Mouse (Mus musculus) lung, embryonic 16.5 days (tissue): ENCODE measurements around the gene Ell3. TPM values are rescaled to one million over a fixed set of nuclear protein-coding genes. Genes with fewer than 3 reads are reported as not detected.
A peak's percentile ranks its signal among the peaks of the same experiment; 100 is the strongest.

ENCODE experiments used
- ATAC-seq: fragments of 200-750 bp; cut with Nextera tagmentation; 2 replicates; pipeline ENCODE4 v1.8.0; 2017; ENCODE audit warnings: low read depth, mild to moderate bottlenecking, moderate library complexity
- H3K27ac ChIP-seq: fragments of 300-500 bp; sonication (generic); 2 replicates; pipeline ENCODE4 v1.5.1; 2014; ENCODE audit warnings: mild to moderate bottlenecking, control low read depth, low read length
- H3K27me3 ChIP-seq: fragments of 300-500 bp; sonication (generic); 2 replicates; pipeline ENCODE4 v1.6.1; 2014; ENCODE audit warnings: low read depth, low read length, mixed read lengths; ENCODE audit not compliant: control insufficient read depth, insufficient read depth
- H3K36me3 ChIP-seq: fragments of 300-500 bp; sonication (generic); 2 replicates; pipeline ENCODE4 v1.6.1; 2014; ENCODE audit warnings: low read length; ENCODE audit not compliant: control insufficient read depth, insufficient read depth
- H3K4me1 ChIP-seq: fragments of 300-500 bp; sonication (generic); replicated peaks from 2 replicates; pipeline ENCODE4 v1.6.1; 2014; ENCODE audit warnings: low read length, mixed read lengths; ENCODE audit not compliant: control insufficient read depth, insufficient read depth
- H3K4me2 ChIP-seq: fragments of 300-500 bp; sonication (generic); 2 replicates; pipeline ENCODE4 v1.6.1; 2014; ENCODE audit warnings: low read depth, low read length, control low read depth
- H3K4me3 ChIP-seq: fragments of 300-500 bp; sonication (generic); 2 replicates; pipeline ENCODE4 v1.5.1; 2014; ENCODE audit warnings: mild to moderate bottlenecking, low read length, control low read depth
- H3K9ac ChIP-seq: fragments of 300-500 bp; sonication (generic); 2 replicates; pipeline ENCODE4 v1.6.1; 2014; ENCODE audit warnings: low read length, control low read depth
- H3K9me3 ChIP-seq: fragments of 300-500 bp; sonication (generic); 2 replicates; pipeline ENCODE4 v1.6.1; 2016; ENCODE audit warnings: low read length; ENCODE audit not compliant: control insufficient read depth
- WGBS: fragments of 180-500 bp; shearing (Covaris S2); extraction: QIAGEN DNeasy Blood & Tissue Kit; methylation state at CpG from one replicate; pipeline ENCODE4 v1.1.7; 2014; 5-methylcytosine and 5-hydroxymethylcytosine counted together
- polyA plus RNA-seq: library from polyadenylated mRNA; unstranded; fragments of >200 nt; fragmentation: Nextera tagmentation; extraction: Ambion mirVana; gene quantifications from 2 replicates; pipeline ENCODE4 v1.2.1, GENCODE M21; 2015

Ell3 gene
- polyA plus RNA-seq, 1 experiment from 2014 or later, result 11.1 TPM

- Histone ChIP-seq H3K4me3 (no peak overlapping the region), H3K27me3 (peaks cover 3% of the 10 kb centered on the region; the same call in 1 of the 2 replicates), H3K9me3 (no peaks in the 10 kb centered on the region), H3K27ac (no peak overlapping the region), H3K36me3 (peaks cover 16% of the 10 kb centered on the region), H3K4me2 (no peak overlapping the region), H3K4me1 (peaks cover 15% of the 10 kb centered on the region), H3K9ac (no peak overlapping the region)
- ATAC-seq, result no peak
- WGBS, result 51% methylated on average over 5 of the region's 5 CpGs
Measured at GRCm38 (mm10) chr2:121440834-121441605, 3.1 kb downstream of the Ell3 start.

- no peak overlapping the region for H3K9ac ChIP-seq
- H3K4me1 ChIP-seq, result peaks cover 15% of the 10 kb centered on the region
- ATAC-seq, result no peak
- no peaks in the 10 kb centered on the region for H3K9me3 ChIP-seq
- peaks cover 27% of the 10 kb centered on the region for H3K36me3 ChIP-seq
- no peak overlapping the region for H3K27ac ChIP-seq
- 59% methylated on average over 4 of the region's 4 CpGs for WGBS
- peaks cover 3% of the 10 kb centered on the region; the same call in 1 of the 2 replicates for H3K27me3 ChIP-seq
- H3K4me2 ChIP-seq, result no peak overlapping the region
- no peak overlapping the region for H3K4me3 ChIP-seq
Measured at GRCm38 (mm10) chr2:121439746-121440145, 4.3 kb downstream of the Ell3 start.

- no peaks in the 10 kb centered on the region for H3K4me1 ChIP-seq
- no peak overlapping the region for H3K9ac ChIP-seq
- peaks cover 63% of the 10 kb centered on the region for H3K36me3 ChIP-seq
- ATAC-seq, result no peak
- WGBS, result 89% methylated on average over 1 of the region's 1 CpGs
- no peaks in the 10 kb centered on the region for H3K9me3 ChIP-seq
- no peaks in the 10 kb centered on the region for H3K27me3 ChIP-seq
- H3K4me2 ChIP-seq, result no peak overlapping the region
- H3K4me3 ChIP-seq, result no peak overlapping the region
- H3K27ac ChIP-seq, result no peak overlapping the region
Measured at GRCm38 (mm10) chr2:121434854-121435253, 9.2 kb downstream of the Ell3 start.

- H3K27me3 ChIP-seq, result no peaks in the 10 kb centered on the region
- H3K9me3 ChIP-seq, result no peaks in the 10 kb centered on the region
- H3K4me2 ChIP-seq, result no peak overlapping the region
- H3K4me1 ChIP-seq, result no peaks in the 10 kb centered on the region
- no peak for ATAC-seq
- no peak overlapping the region for H3K4me3 ChIP-seq
- H3K9ac ChIP-seq, result no peak overlapping the region
- H3K36me3 ChIP-seq, result peaks cover 51% of the 10 kb centered on the region
- H3K27ac ChIP-seq, result no peak overlapping the region
- whole genome bisulfite sequencing, result 89% methylated on average over 2 of the region's 2 CpGs
Measured at GRCm38 (mm10) chr2:121425890-121426289, 18.2 kb downstream of the Ell3 start.

GRCm38 (mm10) chr2:121423166-121423565, 20.9 kb downstream of the Ell3 start:
- Histone ChIP-seq H3K9ac (no peak overlapping the region), H3K27me3 (no peaks in the 10 kb centered on the region), H3K4me1 (peaks cover 2% of the 10 kb centered on the region; the same call in 1 of the 2 replicates), H3K36me3 (peaks cover 37% of the 10 kb centered on the region), H3K9me3 (no peaks in the 10 kb centered on the region), H3K4me3 (no peak overlapping the region), H3K27ac (no peak overlapping the region), H3K4me2 (no peak overlapping the region)
- 88% methylated on average over 2 of the region's 2 CpGs for WGBS
- no peak for ATAC-seq

- 81% methylated on average over 3 of the region's 3 CpGs for WGBS
- H3K27me3 ChIP-seq, result no peaks in the 10 kb centered on the region
- H3K9ac ChIP-seq, result no peak overlapping the region
- H3K4me3 ChIP-seq, result no peak overlapping the region
- no peak for ATAC-seq
- peaks cover 16% of the 10 kb centered on the region for H3K4me1 ChIP-seq
- peaks cover 22% of the 10 kb centered on the region for H3K36me3 ChIP-seq
- H3K9me3 ChIP-seq, result no peaks in the 10 kb centered on the region
- H3K27ac ChIP-seq, result no peak overlapping the region
- no peak overlapping the region for H3K4me2 ChIP-seq
Measured at GRCm38 (mm10) chr2:121418476-121418875, 25.6 kb downstream of the Ell3 start.

- no peak overlapping the region; the same call in 1 of the 2 replicates for H3K4me2 ChIP-seq
- H3K9ac ChIP-seq, result no peak overlapping the region
- H3K27ac ChIP-seq, result no peak overlapping the region
- H3K36me3 ChIP-seq, result peaks cover 11% of the 10 kb centered on the region
- no peak overlapping the region for H3K4me3 ChIP-seq
- peaks cover 19% of the 10 kb centered on the region for H3K4me1 ChIP-seq
- no peak for ATAC-seq
- H3K9me3 ChIP-seq, result no peaks in the 10 kb centered on the region
- no peaks in the 10 kb centered on the region for H3K27me3 ChIP-seq
- WGBS, result 83% methylated on average over 6 of the region's 6 CpGs
Measured at GRCm38 (mm10) chr2:121416356-121416755, 27.7 kb downstream of the Ell3 start.

- Histone ChIP-seq H3K36me3 (peaks cover 6% of the 10 kb centered on the region), H3K4me1 (peaks cover 19% of the 10 kb centered on the region), H3K27me3 (no peaks in the 10 kb centered on the region), H3K4me3 (peak overlapping the region; percentile 84), H3K27ac (no peak overlapping the region), H3K4me2 (peak overlapping the region; percentile 70), H3K9ac (peak overlapping the region; percentile 63), H3K9me3 (no peaks in the 10 kb centered on the region)
- WGBS, result 61% methylated on average over 3 of the region's 3 CpGs
- ATAC-seq, result no peak
Measured at GRCm38 (mm10) chr2:121415591-121415990, 28.5 kb downstream of the Ell3 start.

GRCm38 (mm10) chr2:121415103-121415502, 29.0 kb downstream of the Ell3 start:
- 29% methylated on average over 3 of the region's 3 CpGs for WGBS
- no peaks in the 10 kb centered on the region for H3K9me3 ChIP-seq
- peak overlapping the region; percentile 63 for H3K9ac ChIP-seq
- H3K4me3 ChIP-seq, result peak overlapping the region; percentile 84
- H3K4me1 ChIP-seq, result peaks cover 19% of the 10 kb centered on the region
- H3K27me3 ChIP-seq, result no peaks in the 10 kb centered on the region
- peak overlapping the region; percentile 70 for H3K4me2 ChIP-seq
- H3K36me3 ChIP-seq, result peaks cover 6% of the 10 kb centered on the region
- H3K27ac ChIP-seq, result no peak overlapping the region
- no peak for ATAC-seq
